Mouse (Mus musculus): ENCODE data around the gene Mreg. TPM values are rescaled to one million over a fixed set of nuclear protein-coding genes. Genes with fewer than 3 reads are reported as not detected.
A peak's percentile ranks its signal among the peaks of the same experiment; 100 is the strongest.
"Not testable (repeated sequence)": the region's sequence is repeated elsewhere in the genome, so short reads cannot be mapped to it uniquely, and the experiment has no call there.

Mreg gene
- 1 to 10 TPM; 1.1 to 1.9 (median 1.1) TPM for total RNA-seq (2022)

DNA sequence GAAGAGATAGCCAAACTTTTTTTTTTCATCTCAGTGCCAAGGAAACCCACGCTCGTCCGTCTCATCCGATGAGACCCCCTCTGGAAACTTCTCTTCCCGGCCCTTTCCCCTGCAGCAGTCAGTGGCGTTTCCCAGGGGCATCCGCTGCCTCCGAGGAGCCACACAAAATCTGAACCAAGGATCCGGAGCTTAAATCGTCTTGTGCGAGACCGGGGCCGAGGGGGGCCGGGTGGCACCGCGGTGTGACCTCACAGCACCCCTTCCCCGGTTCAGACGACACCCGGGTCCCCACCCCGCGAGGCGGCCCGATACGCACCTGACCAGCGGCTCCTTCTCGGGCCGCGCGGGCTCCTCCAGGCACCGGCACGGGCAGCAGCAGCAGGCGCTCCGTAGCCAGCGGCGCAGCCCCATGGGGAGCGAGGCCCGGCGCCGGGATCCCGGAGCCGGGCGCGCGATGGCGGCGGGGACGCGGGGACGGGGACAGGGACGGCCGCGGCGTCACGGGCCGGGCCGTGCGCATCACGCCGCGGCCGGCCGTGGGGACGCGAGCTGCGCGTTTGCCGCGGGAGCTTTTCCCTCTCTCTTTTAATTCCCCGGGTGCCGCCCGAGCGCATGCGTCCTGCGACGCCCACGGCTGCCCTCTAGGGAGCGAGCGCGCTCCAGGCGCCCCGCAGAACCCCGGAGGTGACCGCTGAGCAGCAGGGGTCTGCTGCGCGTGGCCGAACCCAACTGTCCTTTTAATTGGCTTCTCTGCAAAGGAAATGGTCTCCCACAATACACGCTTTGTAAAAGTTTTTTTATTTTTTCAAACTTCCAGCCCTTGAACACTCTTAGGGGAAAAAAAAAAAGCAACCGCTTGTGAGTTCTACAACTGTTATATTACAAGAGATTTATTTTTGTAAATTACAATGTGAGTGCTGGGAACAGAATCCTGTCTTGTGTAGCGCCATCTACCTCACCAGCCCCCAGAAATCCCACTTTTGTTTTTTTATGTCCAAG, at the start of gene Mreg:
TSS of gene Mreg (minus strand) at position 607 of the 999 bp plus-strand sequence.
- no peak for DNase-seq

DNA sequence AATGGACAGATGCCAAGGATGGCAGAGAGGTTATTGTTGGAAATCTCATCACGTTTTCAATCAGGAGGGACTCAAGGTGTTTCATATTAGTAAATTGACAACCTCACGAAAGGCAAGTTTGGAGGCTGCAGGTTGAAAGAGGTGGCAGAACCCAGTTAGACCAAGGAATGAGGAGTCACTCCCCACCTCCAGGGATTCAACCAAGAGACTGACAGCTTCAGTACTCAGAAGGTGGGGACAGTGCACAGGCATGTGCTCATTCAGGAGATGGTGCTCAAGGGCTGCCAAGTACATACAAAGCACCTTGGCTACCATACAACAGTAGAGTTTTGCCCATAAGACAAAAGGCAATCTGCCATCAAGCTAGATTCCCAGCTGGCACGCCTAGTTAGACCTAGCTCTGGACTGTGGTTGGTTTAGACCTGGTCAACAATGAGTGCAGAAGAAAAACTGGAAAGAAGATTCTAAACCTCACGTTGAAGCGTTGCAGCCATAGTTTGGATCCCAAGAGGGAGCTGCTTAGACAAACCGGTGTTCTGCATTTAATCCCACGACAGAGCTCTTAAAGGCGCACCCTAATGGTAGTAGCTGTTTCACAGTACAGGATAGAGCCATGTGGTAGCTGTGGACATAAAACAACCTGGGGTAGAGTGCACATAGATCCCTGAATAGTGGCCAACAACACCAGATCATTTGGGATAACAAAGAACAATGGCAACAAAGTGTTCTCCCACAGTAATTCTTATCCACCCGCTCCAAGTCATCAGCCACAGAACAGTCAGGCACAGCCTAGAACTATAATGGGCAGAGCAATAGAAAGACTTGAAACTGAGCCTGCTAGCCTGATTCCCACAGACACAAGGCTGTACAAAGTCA, 44.5 kb upstream of the Mreg start:
- DNase-seq = no peak

DNA sequence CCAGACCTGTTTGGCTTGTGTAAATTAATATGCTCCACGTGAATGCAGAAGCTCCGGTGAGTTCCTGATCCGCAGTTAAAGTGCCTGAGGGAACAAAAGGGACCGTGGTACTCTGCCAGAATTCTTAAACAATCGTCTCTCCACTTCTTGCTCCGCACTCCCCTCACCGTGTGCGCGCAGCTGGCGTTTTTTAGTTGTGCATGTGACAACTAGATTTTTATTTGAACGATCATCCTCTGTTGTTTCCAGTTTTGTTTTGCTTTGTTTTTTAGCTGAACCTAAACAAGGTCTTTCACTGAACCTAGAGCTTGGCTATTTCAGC, 43.7 kb upstream of the Mreg start:
- no peak for DNase-seq

DNA sequence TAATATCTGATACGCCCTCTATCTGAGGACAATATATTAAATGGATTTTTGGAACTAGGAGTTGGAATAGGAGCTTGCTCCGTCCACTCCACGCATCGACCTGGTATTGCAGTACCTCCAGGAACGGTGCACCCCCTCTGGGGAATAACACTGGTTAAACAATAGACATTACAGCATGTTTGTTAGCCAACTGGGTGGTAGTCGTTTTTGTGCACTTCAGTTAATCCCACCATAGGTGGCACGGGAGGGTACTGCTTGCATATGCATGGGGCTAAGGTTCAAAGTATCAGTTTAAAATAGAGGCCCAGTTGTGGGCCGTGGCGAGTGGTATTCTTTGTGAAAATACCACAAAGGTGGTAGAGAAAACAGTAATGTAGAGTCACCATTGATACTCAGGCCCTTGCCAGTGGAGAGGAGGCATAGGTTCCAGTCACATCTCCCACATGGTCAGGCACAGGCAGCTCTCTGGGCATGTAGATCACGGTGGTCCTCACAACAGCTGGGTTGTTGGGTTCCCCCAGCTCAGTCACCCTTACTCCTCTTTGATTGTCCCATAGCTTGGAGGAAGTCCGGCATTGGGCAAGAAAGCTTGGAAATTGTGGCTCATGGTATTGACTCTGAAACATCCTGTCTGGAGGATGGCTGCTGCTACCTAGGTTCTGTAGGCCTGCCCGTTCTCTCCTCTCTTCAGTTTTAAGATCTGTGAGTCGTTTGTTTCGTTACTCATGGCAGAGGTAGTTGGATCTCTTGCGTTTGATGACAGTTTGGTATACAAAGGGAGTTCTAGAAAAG, 43.2 kb upstream of the Mreg start:
- peak; percentile 56 for DNase-seq

DNA sequence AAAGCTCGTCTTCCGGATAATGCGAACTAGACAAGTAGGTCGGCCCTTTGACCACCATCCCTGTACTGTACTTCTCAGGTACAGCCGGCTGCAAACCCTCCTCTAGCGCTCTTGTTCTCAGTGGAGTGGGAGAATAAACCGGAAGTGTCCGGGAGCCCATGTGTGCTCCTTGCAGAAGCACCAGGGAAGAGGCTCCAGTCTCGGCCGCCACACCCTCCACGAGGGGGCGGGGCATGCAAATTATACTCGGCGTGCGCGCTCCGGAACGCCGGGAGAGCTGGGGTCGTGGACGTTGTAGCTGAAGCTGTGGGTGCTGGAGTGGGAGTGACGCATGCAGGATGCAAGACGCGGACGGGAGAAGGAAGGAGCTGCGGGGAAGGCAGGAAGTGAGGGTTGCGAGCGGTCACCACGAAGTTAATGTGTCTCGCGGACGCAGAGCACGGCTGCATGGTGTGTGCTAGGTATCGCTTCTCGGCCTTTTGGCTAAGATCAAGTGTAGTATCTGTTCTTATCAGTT, 42.5 kb upstream of the Mreg start:
- peak; percentile 84 for DNase-seq

DNA sequence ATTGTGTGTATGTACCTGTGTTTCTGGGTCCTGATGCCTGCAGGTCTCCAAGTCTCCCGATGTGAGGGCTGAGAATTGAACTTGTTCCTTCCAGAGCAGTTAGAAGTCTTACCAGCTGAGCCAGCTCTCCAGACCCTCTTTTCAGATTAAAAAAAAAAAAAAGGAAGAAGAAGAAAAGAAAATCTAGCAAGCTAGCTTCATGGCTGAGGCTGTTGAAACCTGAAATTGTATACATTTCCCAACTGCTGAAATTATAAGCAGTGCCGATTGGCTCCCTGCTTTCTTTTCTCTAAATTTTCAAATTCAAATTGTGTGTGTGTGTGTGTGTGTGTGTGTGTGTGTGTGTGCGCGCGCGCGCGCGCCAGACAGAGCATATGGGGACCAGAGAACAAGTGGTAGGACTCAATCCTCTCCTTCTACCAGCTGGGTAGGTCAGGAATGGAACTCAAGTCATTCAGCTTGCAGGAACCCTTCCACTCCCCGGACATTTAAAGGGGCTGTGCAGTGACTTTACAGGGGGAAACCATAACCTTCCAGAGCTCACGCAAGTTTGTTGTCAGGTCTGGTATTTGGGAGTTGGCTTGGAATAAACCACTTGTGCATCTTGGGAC, 41.9 kb upstream of the Mreg start:
- no peak for DNase-seq

DNA sequence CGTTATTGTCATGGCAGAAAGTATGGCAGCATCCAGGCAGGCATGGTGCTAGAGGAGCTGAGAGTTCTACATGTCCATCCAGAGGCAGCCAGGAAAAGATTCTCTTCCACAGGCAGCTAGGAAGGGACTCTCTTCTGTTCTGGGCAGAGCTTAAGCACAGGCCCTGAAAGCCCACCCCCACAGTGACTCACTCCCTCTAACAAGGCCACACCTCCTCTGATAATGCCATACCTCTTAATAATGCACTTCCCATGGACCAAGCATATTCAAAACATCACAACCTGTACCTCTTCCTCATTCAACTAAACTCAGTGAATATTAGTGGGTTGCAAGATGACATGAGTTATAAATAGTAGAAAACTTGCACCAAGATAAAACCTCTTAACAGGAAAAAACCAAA, 39.7 kb upstream of the Mreg start:
- no peak for DNase-seq

DNA sequence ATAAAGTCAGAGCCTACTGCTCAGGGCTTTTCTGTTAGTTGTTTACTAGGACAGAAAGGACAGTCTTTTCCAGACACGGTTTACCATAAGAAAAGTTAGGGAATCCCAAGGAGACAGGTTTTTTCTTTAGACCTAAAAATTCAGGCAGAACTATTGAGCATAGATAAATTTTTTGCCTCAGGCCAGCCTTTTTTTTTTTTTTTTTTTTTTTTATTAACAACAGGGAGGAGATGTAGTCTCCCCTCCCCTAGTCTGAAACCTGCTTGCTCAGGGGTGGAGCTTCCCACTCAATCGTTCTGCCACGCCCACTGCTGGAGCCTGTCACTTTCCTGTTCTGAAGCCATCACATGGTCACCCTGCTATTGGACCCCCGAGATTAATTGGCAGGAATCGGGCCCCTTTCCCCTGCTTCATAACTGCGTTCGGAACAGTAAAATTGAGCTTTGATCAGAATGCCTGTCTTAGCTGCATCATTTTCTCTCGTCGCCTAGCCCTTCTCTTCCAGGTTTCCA, 36.2 kb upstream of the Mreg start:
- not testable (repeated sequence) for DNase-seq

DNA sequence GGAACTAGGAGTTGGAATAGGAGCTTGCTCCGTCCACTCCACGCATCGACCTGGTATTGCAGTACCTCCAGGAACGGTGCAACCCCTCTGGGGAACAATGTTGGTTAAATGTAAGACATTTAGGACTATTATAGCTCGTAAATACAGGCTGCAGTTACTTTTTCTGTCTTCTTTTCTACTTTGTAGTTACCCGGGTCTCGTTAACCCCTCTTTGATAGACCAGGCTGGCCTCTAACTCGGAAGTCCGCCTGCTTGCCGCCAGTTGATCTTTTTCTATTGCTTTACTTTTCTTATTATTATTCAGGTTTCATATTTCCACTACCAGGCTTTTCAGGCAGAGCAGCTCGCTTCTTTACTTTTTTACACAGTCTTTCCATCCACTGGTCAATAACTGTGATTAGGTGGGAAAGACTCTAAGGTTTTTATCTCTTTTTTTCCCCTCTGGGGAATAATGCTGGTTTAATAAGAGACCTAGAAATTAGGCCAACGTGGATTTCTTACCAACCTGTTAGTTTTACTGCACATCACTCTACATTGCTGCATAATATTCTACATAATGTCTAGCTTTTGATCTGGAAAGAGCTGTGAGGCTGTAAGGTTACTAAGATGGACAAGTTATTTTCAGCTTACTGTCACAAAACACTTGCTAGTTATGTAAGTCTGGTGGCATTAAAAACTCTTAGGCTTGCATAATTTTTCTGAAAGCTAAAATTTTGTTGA, 32.4 kb upstream of the Mreg start:
- no peak for DNase-seq

DNA sequence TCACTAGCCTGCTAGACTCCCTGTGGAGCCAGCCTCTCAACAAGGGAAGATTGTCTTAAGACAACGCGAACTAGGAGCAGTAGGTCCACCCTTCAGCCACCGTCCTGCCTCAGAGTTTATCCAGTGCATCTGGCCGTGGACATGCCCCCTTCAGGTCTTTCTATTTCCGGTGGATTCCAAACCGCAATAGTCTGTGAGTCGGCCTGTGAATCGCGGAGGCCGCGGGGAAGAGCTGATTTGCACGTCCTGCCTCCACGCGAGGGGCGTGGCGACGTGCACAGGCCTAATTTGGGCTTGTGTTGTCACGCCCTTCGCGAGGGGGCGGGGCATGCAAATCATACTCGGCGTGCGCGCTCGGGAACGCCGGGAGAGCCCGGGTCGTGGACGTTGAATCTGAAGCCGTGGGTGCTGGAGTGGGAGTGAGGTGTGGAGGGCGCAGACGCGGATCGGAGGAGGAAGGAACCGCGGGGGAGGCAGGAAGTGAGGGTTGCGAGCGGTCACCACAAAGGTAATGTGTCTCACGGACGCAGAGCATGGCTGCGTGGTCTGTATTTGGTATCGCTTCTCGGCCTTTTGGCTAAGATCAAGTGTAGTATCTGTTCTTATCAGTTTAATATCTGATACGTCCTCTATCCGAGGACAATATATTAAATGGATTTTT, 31.7 kb upstream of the Mreg start:
- peak; percentile 95 for DNase-seq

DNA sequence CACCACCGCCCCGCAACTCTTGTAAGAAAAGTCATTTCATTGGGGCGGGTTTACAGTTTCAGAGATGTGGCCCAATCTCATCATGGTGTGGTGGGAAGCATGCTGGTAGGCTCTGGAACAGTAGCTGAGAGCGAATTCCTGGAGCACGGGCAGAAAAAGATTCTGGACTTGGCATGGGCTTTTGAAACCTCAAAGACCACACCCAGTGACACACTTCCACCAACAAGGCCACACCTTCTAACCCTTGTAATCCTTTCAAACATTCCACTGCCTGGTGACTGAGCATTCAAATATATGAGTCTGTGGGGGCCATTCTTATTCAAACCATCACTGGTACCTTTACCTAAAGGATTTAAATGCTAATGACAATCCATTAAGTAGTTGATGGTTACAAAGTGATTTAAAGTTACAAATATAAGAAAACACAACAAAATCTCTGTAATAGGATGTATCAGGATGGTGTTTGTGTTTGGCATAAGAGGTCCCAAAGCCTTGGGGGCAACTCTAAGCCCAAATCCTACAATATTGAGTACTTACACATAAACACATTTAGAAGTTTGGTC, 30.6 kb upstream of the Mreg start:
- DNase-seq = no peak

DNA sequence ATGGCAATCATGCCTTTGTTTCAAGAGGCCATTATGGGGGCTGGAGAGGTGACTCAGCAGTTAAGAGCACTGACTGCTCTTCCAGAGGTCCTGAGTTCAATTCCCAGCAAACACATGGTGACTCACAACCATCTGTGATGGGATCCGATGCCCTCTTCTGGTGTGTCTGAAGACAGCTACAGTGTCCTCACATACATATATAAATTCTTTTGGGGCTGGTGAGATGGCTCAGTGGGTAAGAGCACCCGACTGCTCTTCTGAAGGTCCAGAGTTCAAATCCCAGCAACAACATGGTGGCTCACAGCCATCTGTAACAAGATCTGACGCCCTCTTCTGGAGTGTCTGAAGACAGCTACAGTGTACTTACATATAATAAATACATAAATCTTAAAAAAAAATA, 27.0 kb upstream of the Mreg start:
- not testable (repeated sequence) for DNase-seq

DNA sequence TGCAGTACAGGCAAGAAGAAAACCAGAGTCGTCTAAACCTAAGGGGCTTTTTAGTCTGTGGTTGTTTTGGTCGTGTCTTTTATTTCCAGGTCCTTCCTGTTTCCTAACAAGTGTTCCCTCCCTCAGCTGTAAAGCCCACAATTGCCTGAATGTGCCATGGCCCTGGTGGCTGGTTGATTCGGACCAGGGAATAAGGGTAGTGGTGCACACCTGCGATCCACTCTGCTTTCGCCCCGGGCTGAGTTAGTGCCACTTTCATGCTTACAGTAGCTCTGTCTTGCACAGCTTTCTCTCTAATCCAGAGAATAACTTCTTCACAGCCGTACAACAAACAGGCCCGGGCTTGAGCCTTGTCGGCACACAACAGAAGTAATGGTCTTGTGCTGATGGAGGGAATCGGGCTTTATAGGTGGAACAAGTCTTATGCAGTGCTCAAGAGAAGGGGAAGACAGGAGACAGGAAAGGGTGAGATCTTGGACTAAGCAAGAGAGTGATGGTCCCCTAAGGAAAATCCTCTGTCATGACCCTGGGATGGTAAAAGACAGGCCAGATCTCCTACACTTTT, 26.0 kb upstream of the Mreg start:
- no peak for DNase-seq

DNA sequence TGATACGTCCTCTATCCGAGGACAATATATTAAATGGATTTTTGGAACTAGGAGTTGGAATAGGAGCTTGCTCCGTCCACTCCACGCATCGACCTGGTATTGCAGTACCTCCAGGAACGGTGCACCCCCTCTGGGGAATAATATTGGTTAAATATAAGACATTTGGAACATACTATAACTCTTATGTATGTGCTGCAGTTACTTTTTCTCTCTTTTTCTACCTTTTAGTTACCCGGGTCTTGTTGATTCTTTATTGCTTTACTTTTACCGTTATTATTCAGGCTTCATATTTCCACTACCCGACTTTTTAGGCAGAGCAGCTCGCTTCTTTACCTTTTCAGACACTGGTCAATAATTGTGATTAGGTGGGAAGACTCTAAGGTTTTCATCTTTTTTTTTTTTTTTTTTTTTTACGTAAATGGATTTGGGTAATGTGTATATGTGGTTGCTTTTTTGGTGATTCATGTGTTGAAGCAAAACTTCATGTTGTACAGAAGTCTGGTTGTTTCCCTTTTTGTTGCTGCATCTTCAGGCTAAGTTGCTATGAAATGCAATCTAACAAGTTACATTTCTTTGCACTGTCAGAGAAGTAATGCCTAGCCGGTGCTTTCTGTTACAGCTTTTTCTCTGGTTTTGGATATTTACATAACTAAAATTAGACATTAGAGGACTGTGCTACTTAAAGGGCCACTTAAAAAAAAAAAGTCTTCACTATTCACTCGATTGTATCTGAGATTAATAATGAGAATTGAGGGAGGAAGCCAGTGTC, 25.1 kb upstream of the Mreg start:
- DNase-seq = peak; percentile 39

DNA sequence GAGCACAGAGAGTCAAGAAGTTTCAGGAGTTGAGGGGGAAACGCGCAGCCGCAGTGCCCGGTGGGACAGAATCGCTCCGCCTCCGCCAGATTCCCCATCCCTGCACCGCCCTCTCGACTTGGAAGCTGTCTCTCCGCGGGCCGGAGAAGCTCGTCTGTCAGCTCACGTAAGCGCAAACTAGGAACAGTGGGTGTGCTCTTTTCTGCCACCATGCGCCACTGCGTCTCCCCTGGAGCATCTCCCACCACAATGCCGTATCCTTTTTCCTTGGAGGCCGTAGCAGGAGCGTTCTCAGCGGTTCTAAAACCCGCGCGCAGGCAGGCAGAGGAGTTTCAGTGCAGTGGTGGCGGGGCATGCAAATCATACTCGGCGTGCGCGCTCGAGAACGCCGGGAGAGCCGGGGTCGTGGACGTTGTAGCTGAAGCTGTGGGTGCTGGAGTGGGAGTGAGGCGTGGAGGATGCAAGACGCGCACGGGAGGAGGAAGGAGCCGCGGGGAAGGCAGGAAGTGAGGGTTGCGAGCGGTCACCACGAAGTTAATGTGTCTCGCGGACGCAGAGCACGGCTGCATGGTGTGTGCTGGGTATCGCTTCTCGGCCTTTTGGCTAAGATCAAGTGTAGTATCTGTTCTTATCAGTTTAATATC, 24.4 kb upstream of the Mreg start:
- peak; percentile 64 for DNase-seq

DNA sequence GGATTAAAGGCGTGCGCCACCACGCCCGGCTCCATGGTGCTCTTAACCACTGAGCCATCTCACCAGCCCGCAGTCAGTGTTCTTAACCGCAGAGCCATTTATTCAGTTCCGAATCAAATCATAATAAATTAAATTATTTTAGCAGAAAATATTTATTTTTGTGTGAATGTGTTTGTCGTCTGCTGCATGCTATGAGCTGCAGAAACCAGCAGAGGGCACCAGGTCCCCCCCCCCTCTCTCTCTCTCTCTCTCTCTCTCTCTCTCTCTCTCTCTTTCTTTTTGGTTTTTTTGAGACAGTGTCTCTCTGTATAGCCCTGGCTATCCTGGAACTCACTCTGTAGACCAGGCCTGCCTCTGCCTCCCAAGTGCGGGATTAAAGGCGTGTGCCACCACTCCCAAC, 20.5 kb upstream of the Mreg start:
- DNase-seq = not testable (repeated sequence)

DNA sequence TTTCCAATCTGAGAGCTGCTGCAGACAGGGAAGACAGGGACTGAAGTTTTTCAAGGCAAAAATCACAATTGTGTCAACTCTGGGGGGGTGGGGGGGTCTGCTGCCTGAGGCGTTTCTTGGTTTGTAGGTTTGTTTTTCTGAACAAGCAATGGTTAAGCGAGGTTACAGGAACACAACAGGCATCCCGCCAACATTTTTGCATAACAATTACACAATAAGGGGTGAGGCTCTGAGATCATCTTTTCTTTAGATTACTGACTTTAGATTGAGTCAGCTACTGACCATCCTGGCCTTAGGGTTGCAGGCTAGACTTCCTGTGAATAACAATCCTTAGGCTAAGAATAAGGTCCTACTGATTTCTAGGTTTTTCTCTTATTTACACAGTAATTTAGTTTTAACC, 16.9 kb upstream of the Mreg start:
- no peak for DNase-seq

DNA sequence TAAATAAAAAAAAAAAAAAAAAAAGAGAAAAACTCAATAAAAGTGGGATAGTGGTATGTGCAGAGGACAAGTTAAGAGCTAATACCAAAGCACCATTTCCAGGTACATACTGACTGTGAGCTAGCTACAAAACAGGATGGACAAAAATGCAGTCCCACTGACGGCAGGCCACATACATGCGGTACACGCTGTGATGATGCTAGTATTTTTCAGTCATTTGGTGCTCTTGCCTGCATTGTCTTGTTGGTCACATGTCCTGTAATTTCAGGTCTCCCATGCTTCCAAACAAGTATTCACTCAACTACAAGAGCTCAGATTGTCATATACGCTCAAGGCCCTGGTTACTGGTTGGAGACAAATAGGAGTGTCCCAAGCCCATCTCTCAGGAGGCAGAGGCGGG, 15.4 kb upstream of the Mreg start:
- DNase-seq = no peak
